Mouse (Mus musculus) stomach, postnatal 0 days (tissue): Measurements from ENCODE around the gene Rock2.

Source experiments
- CTCF ChIP-seq: IDR thresholded peaks from 2 replicates; pipeline ENCODE4 v1.5.1; 2016; ENCODE audit warnings: antibody characterized with exemption, low read depth, mild to moderate bottlenecking, moderate library complexity
- EP300 ChIP-seq: optimal IDR thresholded peaks from 2 replicates; pipeline ENCODE3; 2016; ENCODE audit warnings: antibody characterized with exemption

DNA sequence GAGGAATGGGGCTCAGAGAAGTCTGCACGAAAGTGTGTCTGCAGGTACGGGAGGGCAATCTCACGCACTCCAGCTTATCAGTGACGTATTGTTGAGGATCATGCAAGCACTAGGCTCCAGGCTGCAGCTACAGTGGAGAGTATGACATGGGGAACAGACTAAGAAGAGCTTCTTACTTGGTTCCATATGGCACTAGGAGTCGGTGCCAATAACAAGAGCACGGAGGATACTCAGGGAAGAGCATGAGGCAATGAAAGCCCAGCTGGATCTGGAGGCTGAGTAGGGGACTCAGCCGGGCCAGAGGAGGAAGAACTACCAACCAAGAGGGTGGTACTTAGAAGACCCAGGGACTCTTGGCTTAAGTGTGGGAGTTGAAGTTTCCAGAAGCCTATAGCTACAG, 21.1 kb upstream of the Rock2 start:
- TF ChIP-seq CTCF (no peak), EP300 (no peak)
